Mouse (Mus musculus) left cerebral cortex, adult 9 months (tissue): Measurements from ENCODE around the gene Dnmt3a.
A peak's percentile ranks its signal among the peaks of the same experiment; 100 is the strongest.

Source experiments
- DNase-seq, 2 experiments: peaks; one replicate each; pipeline ENCODE4 v3.0.0; 2022; ENCODE audit warnings: low spot score in 2 of 2

The Dnmt3a gene

GRCm38 (mm10) chr12:3915852-3916251 lies 110.0 kb downstream of the Dnmt3a start:
- DNase-seq: no peak

GRCm38 (mm10) chr12:3917668-3918341 lies 112.0 kb downstream of the Dnmt3a start:
- DNase-seq: peak in 1 of 2 experiments; percentile 59

- DNase-seq: no peak
Observed at GRCm38 (mm10) chr12:3918577-3918976, 112.8 kb downstream of the Dnmt3a start.

GRCm38 (mm10) chr12:3919423-3919822 lies 113.6 kb downstream of the Dnmt3a start:
- DNase-seq: no peak

- DNase-seq: peak in 1 of 2 experiments; percentile 84
Observed at GRCm38 (mm10) chr12:3926127-3926526, 120.3 kb downstream of the Dnmt3a start.

GRCm38 (mm10) chr12:3928841-3929240 lies 123.0 kb downstream of the Dnmt3a start:
- peak in 1 of 2 experiments; percentile 58 for DNase-seq

GRCm38 (mm10) chr12:3930090-3930865 lies 124.5 kb downstream of the Dnmt3a start:
- peak in 1 of 2 experiments; percentile 50 for DNase-seq

GRCm38 (mm10) chr12:3942026-3942425 lies 136.2 kb downstream of the Dnmt3a start:
- DNase-seq: no peak

GRCm38 (mm10) chr12:3944454-3945073 lies 138.8 kb downstream of the Dnmt3a start:
- no peak for DNase-seq

- no peak for DNase-seq
Observed at GRCm38 (mm10) chr12:3947503-3947902, 141.7 kb downstream of the Dnmt3a start.

GRCm38 (mm10) chr12:3954651-3955050 lies 148.8 kb downstream of the Dnmt3a start, which contains the start of gene Pomc:
Gene Pomc, plus strand, starts transcription at chr12:3954951.
- no peak for DNase-seq

- no peak for DNase-seq
Observed at GRCm38 (mm10) chr12:3955371-3955770, 149.6 kb downstream of the Dnmt3a start.

- DNase-seq: no peak
Observed at GRCm38 (mm10) chr12:3956351-3956750, 150.5 kb downstream of the Dnmt3a start.

- peak; percentile 74 to 88 for DNase-seq
Observed at GRCm38 (mm10) chr12:3959791-3960543, 154.2 kb downstream of the Dnmt3a start.

GRCm38 (mm10) chr12:3960553-3960952 lies 154.7 kb downstream of the Dnmt3a start:
- DNase-seq: no peak
